Mouse (Mus musculus): ENCODE results near the gene Unk. TPM values are rescaled to one million over a fixed set of nuclear protein-coding genes. Genes with fewer than 3 reads are reported as not detected.

Unk gene
- polyA plus RNA-seq, 1 experiment: 67.3 TPM

DNA sequence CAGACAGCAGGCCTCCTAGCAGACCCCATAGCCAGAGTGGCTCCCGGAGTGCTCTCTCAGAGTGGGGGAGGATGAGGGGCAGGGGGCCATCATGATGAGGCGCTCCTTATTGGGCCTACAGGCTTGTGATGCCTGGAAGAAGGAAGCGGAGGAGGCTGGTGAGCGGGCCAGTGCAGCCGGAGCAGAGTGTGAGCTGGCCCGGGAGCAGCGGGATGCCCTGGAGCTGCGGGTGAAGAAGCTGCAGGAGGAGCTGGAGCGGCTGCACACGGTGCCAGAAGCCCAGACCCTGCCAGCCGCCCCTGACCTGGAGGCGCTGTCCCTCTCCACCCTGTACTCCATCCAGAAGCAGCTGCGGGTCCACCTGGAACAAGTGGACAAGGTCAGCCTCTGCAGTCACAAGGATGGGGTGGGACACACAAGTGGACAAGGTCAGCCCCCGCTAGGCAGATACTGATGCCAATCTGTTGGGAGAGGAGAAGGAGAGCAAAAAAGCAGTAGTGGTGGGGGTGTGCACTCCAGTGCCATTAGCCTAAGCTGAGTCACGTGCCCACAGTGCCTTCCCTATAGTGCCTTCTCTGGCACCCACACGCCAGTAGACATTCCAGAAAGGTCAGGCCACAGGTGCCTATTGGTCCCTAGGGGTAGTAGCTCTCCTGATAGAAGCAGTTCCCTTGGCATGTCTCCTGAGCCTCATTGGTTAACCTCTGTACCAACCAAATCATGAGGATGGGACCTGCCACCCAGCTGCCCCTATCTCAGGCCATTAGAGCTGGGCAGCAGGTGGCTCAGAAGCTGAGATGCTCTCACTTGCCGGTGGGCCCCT is 29.0 kb downstream of the Unk start:
- TF ChIP-seq POLR2A (IDR thresholded peaks at IDR 0.05; ENCODE audit: borderline replicate concordance, extremely low read depth, insufficient read depth, insufficient read length, poor library complexity, severe bottlenecking) (no peak), CTCF (IDR thresholded peaks at IDR 0.05; ENCODE audit: borderline replicate concordance, extremely low read depth, insufficient read depth, insufficient read length) (no peak)
- no peak for DNase-seq (ENCODE audit: low read depth)

DNA sequence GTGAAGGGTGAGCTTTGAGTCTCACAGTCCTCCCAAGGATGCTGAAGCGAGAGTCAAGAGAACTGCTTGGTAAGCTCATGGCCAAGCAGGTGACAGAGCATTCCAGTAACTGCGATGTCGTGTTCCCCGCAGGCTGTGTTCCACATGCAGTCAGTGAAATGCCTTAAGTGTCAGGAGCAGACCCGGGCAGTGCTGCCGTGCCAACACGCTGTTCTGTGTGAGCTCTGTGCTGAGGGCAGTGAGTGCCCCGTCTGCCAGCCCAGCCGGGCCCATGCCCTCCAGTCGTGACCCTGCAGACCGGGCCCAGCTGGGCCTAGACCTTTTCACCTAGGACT is 29.5 kb downstream of the Unk start:
- TF ChIP-seq CTCF (IDR thresholded peaks at IDR 0.05; ENCODE audit: borderline replicate concordance, extremely low read depth, insufficient read depth, insufficient read length): no peak
- TF ChIP-seq POLR2A (IDR thresholded peaks at IDR 0.05; ENCODE audit: borderline replicate concordance, extremely low read depth, insufficient read depth, insufficient read length, poor library complexity, severe bottlenecking): no peak
- no peak for DNase-seq (ENCODE audit: low read depth)

DNA sequence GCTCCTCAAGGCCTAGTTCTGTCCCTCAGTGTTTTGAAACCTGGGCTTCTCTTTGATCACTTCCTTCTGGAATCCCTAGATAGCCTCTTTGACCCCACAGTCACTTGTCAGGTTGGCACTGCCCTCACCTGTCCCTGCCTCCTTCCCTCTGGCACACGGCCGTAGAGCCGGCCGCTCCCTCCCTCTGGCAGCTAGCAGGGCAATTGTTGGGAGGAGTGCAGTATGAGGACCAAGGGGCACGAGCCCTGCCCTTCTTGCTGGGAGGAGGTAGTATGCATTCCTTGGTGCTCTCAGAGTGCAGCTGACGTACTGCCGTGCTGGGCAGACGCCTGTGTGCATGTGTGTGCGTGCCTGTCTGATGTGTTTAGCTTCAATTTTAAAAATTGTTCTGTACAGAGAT is 30.5 kb downstream of the Unk start:
- TF ChIP-seq POLR2A (IDR thresholded peaks at IDR 0.05; ENCODE audit: borderline replicate concordance, extremely low read depth, insufficient read depth, insufficient read length, poor library complexity, severe bottlenecking): no peak

DNA sequence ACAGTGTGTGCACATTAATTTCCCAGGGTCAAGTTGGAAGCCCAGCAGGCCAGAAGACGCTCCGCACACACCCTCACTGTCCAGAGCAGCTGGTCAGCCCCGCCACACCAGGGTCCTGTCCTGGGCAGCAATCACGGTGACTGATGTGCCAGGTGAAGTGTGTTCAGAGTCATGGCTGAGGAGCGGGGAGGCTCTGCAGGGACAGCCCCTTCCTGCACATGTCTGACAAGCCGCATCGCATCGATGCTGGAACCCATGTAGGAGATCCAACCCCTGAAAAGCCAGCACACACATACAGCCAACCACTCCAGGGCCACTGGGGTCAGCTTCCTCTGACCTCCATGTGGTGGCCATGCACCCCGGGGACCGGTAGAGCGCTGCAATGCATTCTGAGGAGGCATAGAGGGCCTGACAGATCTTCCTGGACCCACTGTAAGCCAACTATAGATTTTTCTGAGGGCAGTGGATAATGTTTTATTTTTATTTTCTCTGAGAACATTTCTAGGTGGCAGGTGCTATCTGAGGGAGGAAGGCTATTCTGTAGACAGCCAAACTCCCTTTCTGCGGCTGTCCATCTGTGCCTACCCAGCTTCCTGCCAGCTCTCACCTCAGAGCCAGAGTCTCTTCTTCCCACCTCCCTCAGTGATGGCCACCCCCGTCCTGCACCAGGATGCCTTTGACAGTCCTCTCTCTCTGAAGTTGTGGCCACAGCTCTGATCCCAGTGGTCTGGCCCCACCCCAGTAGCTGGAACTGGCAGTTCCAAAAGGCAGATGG is 31.7 kb downstream of the Unk start:
- no peak for TF ChIP-seq CTCF (IDR thresholded peaks at IDR 0.05; ENCODE audit: borderline replicate concordance, extremely low read depth, insufficient read depth, insufficient read length)
- no peak for TF ChIP-seq POLR2A (IDR thresholded peaks at IDR 0.05; ENCODE audit: borderline replicate concordance, extremely low read depth, insufficient read depth, insufficient read length, poor library complexity, severe bottlenecking)
- no peak for DNase-seq (ENCODE audit: low read depth)

More for the DNA sequence above, 30.5 kb downstream of the Unk start:
- DNase-seq (ENCODE audit: low read depth): no peak

DNA sequence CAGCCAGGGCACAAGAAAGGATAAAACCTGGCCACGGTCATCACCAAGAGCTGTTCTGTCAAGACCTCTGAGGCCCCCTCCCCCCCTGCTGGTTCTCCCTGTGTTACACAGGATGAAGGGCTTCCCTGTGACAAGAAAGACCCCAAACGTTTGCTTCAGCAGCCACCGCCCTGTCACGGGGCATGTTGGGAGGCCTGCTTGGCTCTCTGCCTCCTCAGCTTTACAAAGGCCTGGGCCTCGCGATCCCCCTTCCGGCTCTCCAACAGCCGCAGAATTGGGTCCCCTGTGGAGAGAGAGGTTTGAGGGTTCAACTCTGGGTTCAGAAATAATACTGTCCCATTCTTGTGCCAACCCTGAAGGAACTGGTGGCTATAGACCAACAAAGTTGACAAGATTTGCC is 32.4 kb downstream of the Unk start:
- TF ChIP-seq POLR2A (IDR thresholded peaks at IDR 0.05; ENCODE audit: borderline replicate concordance, extremely low read depth, insufficient read depth, insufficient read length, poor library complexity, severe bottlenecking): no peak
- TF ChIP-seq CTCF (IDR thresholded peaks at IDR 0.05; ENCODE audit: borderline replicate concordance, extremely low read depth, insufficient read depth, insufficient read length): no peak
- DNase-seq (ENCODE audit: low read depth): peak; percentile 18

DNA sequence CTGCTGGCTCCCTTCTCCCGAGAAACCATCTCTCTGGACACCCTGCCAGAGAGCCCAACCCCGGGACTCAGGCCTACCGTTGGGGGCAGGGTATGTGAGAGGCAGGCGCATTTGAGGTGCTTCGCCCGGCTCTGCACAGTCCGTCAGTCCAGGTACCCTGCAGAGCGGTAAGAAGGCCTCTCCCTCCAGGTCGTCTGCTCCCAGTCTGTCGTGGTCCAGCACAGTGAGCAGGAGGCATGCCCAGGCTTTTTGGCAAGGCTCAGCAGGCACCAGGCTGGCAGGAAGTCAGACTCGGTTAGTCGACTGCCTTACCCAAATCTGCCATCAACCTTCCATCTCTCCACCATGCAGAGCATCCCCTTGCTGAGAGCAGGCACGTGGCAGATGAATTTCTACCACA is 33.4 kb downstream of the Unk start:
- TF ChIP-seq POLR2A (IDR thresholded peaks at IDR 0.05; ENCODE audit: borderline replicate concordance, extremely low read depth, insufficient read depth, insufficient read length, poor library complexity, severe bottlenecking) (no peak), CTCF (IDR thresholded peaks at IDR 0.05; ENCODE audit: borderline replicate concordance, extremely low read depth, insufficient read depth, insufficient read length) (no peak)
- peak; percentile 21 for DNase-seq (ENCODE audit: low read depth)

DNA sequence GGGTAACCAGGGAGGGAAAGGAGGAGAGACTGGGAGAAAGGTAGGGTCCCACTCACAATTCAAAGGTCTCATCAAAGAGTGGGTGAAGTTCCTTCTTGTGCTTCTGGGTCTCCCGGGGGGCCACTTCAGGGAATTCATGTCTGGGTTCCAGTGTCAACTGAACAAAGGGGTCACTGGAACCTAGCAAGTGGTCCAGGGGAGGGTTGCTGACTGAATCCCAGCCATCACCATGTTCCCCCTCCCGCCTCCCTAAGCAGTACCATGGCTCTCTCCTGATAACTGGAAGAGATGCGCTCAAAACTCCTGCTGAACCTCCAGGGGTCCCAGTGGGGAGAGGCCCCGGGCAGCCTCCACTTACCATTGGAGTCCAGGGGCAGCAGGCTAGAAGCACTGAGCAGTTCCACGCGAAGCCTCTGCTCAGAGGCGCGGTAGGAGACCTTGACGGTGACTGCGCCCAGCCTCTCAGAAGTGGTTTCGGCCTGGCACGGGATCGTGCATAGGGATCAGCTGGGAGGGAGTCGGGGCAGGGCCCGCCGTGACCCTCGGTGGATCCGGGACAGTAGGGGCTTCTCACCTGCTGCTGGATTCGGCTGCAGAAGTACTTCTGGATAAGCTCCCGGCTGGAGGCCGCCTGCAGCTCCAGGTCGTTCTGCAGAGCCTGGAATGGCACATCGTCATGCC is 34.2 kb downstream of the Unk start:
- DNase-seq (ENCODE audit: low read depth): no peak
- TF ChIP-seq POLR2A (IDR thresholded peaks at IDR 0.05; ENCODE audit: borderline replicate concordance, extremely low read depth, insufficient read depth, insufficient read length, poor library complexity, severe bottlenecking) (no peak), CTCF (IDR thresholded peaks at IDR 0.05; ENCODE audit: borderline replicate concordance, extremely low read depth, insufficient read depth, insufficient read length) (no peak)

DNA sequence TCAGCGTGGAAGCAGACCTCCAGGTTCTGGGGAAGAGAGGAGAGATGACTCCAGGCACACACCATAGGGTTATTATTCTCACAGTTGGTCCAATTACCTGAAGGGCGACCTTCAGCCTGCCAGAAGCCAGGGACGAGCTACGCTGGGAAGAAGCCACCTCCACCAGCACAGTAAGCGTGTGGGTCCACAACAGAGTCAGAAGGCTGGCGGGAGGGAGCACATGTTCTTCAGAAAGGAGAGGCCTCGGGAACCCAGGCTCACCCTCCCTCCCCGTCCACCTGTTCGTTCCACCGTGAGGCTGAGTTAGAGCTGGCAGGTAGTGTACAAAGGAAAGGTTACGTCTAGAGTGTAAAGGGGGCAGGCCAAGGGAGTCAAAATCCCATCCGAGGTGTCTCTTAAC is 35.2 kb downstream of the Unk start:
- DNase-seq (ENCODE audit: low read depth): no peak

DNA sequence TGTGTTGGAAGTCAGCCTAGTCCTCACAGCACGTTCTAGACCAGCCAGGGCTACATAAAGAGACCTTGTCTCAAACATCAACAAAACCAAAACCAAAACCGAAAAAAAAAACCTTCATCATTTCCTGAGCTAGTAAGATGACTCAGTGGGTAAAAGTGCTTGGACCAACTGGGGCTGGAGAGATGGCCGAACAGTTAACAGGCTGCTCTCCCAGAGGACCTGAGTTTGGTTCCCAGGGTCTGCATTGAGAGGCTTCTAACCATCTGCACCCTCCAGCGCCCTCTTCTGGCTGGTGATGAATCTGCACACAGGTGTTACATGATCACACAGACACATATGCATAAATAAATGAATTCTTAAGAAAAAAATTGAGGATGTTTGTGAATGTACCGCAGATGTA is 41.4 kb downstream of the Unk start:
- no peak for DNase-seq (ENCODE audit: low read depth)
- TF ChIP-seq POLR2A (IDR thresholded peaks at IDR 0.05; ENCODE audit: borderline replicate concordance, extremely low read depth, insufficient read depth, insufficient read length, poor library complexity, severe bottlenecking): no peak
- TF ChIP-seq CTCF (IDR thresholded peaks at IDR 0.05; ENCODE audit: borderline replicate concordance, extremely low read depth, insufficient read depth, insufficient read length): peak; percentile 33; the same call in 1 of the 2 replicates

More for the DNA sequence above, 35.2 kb downstream of the Unk start:
- TF ChIP-seq POLR2A (IDR thresholded peaks at IDR 0.05; ENCODE audit: borderline replicate concordance, extremely low read depth, insufficient read depth, insufficient read length, poor library complexity, severe bottlenecking) (no peak), CTCF (IDR thresholded peaks at IDR 0.05; ENCODE audit: borderline replicate concordance, extremely low read depth, insufficient read depth, insufficient read length) (no peak)

DNA sequence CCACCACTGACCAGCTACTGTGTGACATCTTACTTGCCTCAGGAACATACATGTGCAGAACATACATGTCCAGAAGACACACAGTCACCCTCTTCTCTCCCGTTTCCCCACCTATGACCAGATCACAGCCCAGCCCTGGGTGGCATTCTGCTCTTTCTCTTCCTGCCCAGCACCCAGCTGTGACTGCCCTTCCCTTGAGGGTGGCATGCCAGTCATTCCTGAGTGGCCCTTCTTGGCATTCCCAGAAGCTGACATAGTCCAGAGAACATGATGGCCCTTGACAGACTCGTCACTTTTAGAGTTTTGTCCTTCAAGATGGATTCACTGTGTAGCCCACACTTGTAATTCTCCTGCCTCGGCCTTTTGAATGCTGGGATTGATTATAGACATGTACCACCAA is 42.5 kb downstream of the Unk start:
- no peak for DNase-seq (ENCODE audit: low read depth)
- TF ChIP-seq POLR2A (IDR thresholded peaks at IDR 0.05; ENCODE audit: borderline replicate concordance, extremely low read depth, insufficient read depth, insufficient read length, poor library complexity, severe bottlenecking) (no peak), CTCF (IDR thresholded peaks at IDR 0.05; ENCODE audit: borderline replicate concordance, extremely low read depth, insufficient read depth, insufficient read length) (no peak)

DNA sequence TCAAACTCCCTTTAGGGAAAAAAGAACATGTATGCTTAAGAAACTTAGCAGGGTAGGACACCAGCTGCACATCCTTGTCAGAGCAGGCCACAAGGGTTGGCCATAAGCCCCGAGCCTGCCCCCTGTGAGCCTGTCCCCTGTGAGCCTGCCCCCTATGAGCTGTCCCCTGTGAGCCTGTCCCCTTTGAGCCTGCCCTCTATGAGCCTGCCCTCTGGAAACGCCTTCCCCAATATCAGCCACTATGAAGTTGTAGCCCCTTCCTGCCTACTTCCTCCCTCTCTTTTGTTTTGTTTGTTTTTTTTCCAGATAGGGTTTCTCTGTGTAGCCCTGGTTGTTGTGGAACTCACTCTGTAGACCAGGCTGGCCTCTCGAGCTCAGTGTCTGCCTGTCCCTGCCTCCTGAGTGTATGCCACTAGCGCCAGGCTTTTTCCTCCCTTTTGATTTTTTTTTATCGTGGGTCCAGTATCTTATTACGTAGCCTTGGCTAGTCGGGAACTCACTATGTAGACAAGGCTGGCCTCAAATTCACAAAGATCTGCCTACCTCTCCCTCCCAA is 44.4 kb downstream of the Unk start:
- DNase-seq (ENCODE audit: low read depth): no peak
- TF ChIP-seq CTCF (IDR thresholded peaks at IDR 0.05; ENCODE audit: borderline replicate concordance, extremely low read depth, insufficient read depth, insufficient read length): no peak
- no peak for TF ChIP-seq POLR2A (IDR thresholded peaks at IDR 0.05; ENCODE audit: borderline replicate concordance, extremely low read depth, insufficient read depth, insufficient read length, poor library complexity, severe bottlenecking)
